Mouse (Mus musculus): ENCODE measurements at regions not wholly inside any gene's neighbourhood (a gene's known extent, or its start where the extent isn't known, plus 50 kb on each side); places are given as distances from the start of the nearest gene placed in this dataset.

GRCm38 (mm10) chr4:64598465-64598864, 525.5 kb upstream of the Pappa start:
- DNase-seq (ENCODE audit: low read depth, low spot score), result no peak

DNA sequence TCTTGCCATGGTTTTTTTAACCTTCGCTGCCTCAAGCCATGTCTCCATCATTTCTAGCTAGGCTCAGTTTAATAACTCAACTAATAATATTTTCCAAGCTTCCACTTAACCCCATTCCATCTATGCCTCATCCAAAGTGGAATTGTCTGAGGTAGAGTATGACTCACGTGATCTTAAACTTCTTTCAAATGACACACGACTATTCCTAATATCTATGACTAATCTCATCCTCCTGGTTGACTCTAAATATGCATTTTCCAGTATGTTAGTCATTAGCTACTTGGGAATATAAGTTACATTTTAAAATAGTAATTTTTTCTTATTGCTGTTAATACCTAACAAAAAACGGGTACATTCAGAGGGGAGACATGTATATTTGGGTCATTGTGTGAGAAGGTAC, 524.8 kb upstream of the Pappa start:
- no peak for DNase-seq (ENCODE audit: low read depth, low spot score)

DNA sequence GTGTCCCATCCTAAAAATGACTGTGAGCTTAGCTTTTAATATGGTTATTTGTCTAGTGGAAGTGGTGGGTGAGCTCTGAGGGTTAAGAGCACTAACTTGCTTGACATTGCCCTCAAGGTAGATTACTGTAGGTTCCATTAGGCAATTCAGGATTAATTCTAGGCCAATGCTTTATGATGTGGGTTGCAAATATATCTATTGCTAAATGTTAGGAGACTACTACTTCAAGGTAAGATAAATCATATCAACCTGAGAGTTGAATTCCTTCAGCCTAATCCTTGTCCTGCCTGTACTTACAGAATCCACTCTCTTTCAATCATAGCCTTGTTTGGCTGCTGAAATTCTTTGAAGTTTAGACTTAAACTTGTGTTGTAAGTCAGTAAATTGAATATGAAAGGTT, 501.2 kb upstream of the Pappa start:
- DNase-seq (ENCODE audit: low read depth, low spot score), result no peak

GRCm38 (mm10) chr4:64632189-64632588, 491.8 kb upstream of the Pappa start:
- DNase-seq (ENCODE audit: low read depth, low spot score), result no peak

- DNase-seq (ENCODE audit: low read depth, low spot score), result no peak
Measured at GRCm38 (mm10) chr4:64635256-64635962, 488.6 kb upstream of the Pappa start.

DNA sequence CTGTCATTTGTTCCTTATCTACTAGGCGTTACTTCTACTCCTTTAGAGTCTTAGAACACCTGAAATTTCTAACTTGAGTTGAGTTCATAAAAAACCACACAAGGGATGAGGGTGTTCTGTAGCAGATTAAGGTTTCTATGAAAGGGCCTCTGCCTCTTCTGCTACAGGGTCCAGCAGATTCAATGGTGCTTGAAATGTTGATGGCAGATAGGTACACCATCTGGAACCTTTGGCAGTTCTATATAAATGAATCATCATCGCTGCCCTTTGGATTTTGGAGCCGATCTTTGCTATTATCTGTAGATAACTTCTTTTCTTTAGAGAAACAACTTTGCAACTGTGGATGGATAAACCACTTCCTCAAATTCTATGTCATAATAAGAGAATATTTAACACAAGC, 483.9 kb upstream of the Pappa start:
- no peak for DNase-seq (ENCODE audit: low read depth, low spot score)

DNA sequence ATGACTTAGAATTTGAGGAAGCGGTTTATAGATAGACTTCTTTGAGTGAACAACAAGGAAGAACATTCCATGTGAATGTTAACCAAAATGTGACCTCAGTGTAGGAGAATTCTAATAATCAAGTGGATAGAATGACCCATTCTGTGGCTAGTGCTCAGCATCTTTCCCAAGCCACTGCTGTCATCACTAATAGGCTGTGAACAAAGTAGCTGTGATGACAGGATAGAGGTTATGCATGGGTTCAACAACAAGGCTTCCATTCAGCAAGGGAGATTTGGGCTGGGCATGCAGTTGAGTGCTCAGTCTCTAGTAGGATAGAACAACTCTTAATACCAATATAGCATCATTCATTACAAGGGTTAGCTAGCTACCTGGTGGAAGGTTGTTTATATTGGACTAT, 483.0 kb upstream of the Pappa start:
- no peak for DNase-seq (ENCODE audit: low read depth, low spot score)

DNA sequence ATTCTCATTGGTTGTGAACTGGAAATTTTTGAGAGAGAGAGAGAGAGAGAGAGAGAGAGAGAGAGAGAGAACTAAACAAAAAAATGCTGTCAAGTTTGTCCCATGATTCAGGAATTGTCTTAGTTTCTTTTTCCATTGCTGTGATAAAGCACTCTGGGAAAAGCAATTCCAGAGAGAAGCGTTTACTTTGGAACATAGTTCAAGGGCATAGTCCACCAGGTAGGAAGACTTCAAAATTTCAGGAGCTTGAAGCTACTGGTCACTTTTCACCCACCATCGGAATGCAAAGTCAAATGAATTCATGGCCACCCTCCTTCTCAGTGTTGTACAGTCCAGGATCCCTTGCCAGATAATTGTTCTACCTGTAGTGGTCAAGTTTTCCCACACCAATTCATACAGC, 478.8 kb upstream of the Pappa start:
- DNase-seq (ENCODE audit: low read depth, low spot score), result no peak

DNA sequence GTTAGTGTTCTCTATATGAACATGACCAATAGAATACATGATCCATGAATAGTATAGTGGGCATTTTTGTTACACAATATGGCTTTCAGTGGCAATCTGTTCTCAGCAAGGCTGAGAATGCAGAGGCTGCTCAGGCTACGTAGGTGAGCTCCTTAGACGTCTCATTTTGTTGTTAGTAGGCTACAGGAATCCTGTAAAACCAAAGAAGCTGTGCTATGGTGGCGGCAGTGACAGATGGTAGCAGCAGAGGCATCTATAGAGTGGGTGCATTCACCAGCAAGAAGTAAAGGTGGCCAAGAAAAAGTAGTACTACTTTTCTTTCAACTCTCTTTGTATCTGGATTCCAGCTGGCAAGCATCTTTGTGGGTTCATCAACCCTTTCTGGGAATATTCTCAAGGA, 469.8 kb upstream of the Pappa start:
- DNase-seq (ENCODE audit: low read depth, low spot score), result no peak

- no peak for DNase-seq (ENCODE audit: low read depth, low spot score)
Measured at GRCm38 (mm10) chr4:64655534-64655933, 468.4 kb upstream of the Pappa start.

- no peak for DNase-seq (ENCODE audit: low read depth, low spot score)
Measured at GRCm38 (mm10) chr4:64663722-64664121, 460.3 kb upstream of the Pappa start.

DNA sequence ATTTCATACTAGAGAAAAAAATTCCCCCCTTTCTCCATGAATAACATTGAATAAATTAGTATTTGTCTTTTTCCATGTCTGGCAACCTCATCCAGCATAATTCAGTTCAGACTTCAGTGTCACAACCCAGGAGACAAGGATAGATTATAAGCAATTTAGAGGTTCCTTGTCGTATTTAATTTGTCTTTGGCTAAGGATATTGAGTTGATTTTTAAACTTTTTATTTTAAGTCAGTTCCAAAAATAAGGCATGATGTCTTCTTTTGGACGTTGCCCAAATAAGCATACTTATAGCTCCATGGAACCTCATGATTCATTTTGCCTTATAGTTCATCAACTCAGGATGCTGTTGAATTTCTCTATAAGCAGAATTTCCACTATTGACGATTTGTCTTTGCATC, 456.0 kb upstream of the Pappa start:
- DNase-seq (ENCODE audit: low read depth, low spot score), result no peak

- DNase-seq (ENCODE audit: low read depth, low spot score), result no peak
Measured at GRCm38 (mm10) chr4:64669722-64670121, 454.3 kb upstream of the Pappa start.

GRCm38 (mm10) chr4:64676438-64676837, 447.5 kb upstream of the Pappa start:
- DNase-seq (ENCODE audit: low read depth, low spot score), result no peak

- no peak for DNase-seq (ENCODE audit: low read depth, low spot score)
Measured at GRCm38 (mm10) chr4:64676881-64677280, 447.1 kb upstream of the Pappa start.

GRCm38 (mm10) chr4:64684654-64685053, 439.3 kb upstream of the Pappa start:
- no peak for DNase-seq (ENCODE audit: low read depth, low spot score)

DNA sequence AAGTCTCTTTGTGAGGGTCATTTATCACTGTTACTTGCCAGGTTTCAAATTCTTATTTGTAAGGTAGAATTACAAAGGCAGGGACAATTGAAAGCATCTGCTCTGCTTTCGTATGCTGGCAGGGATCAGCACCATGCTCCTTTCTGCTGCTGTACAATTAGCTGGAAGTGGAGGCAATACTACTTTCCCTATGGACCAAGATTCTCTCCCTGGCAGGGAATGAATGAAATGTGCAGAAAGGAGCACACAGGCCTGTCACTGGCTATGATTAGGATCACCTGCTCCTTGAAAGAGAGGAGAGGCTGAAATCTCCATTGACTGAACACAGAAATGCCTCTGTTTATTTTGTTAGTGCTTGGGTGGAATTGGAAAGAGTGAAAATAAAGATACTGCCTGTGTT, 427.8 kb upstream of the Pappa start:
- DNase-seq (ENCODE audit: low read depth, low spot score), result no peak

DNA sequence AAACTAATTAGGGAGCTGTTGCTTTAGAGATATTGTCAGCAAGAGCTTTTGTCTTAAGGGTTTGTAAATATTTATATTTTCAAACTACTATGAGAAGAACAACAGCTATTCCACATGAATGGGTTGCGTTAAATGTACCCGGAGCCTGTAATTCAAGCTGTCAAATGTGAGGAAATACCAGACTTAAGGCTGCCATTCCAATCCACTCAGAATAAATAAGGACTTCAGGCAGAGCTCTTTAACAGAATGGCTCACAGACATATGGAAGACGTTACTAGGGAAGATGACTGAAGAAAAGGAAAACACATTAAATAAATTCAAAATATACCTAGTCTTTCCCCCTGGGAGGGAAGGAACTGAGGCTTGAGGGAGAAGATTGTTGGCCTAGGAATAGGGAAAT, 400.7 kb upstream of the Pappa start:
- DNase-seq (ENCODE audit: low read depth, low spot score), result no peak

GRCm38 (mm10) chr4:64724851-64725250, 399.1 kb upstream of the Pappa start:
- no peak for DNase-seq (ENCODE audit: low read depth, low spot score)

GRCm38 (mm10) chr4:64755986-64756385, 368.0 kb upstream of the Pappa start:
- DNase-seq (ENCODE audit: low read depth, low spot score), result no peak

DNA sequence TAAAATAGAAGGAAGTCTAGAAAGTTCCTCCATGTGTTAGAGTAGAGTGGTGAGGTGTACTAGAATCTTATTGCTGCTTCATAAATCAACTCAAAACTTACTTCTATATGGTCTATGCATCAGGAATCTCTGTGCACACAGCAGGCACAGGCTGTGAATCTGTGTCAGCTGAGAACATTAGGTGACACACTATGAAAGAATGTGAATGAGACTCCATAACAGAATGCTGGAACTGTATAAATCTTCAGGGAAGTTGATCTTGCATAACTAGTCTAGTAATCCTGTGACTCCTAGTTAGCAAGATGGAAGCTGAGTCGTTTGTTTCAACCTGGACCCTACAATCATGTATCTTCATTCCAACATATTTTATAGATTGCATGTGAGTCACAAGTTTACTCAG, 355.4 kb upstream of the Pappa start:
- DNase-seq (ENCODE audit: low read depth, low spot score), result no peak

DNA sequence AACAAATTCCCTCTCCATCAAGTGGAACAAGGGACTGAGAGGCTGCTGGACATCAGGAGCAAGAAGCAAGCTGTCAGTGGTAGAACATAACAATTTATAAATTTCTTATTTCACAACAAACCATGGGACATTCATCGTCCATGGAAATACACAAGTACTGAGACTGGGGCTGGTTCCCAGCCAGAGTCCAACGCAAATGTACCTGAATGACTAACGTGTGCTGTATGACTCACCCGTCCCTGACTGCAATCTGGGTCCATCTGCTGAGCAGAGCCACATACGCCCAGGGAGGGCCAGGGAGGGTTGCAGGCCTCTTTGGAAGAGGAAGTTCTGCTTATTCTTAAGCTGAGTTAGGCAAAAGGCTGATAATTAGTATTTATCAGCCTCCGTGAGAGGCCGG, 320.1 kb upstream of the Pappa start:
- DNase-seq (ENCODE audit: low read depth, low spot score), result no peak

GRCm38 (mm10) chr4:64804996-64805395, 319.0 kb upstream of the Pappa start:
- no peak for DNase-seq (ENCODE audit: low read depth, low spot score)

DNA sequence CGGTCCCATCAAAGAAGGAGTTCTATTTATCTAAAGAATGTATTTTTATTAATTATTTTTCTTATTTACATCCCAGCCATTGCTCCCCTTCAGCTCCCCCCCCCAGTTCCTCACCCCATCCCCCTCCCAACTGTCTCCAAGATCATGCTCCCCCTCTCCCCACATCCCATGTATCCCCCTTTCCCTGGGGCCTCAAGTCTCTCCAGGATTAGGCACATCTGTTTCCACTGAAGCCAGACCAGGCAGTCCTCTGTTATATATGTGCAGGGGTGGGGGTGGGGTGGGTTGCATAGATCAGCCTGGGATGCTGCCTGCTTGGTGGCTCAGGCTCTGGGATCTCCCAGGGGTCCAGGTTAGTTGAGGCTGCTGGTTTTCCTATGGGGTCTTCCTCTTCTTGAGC, 316.8 kb upstream of the Pappa start:
- DNase-seq (ENCODE audit: low read depth, low spot score), result no peak

Measured in WW6 (cell line).